Mouse (Mus musculus): ENCODE results near the gene Slco2a1. TPM values are rescaled to one million over a fixed set of nuclear protein-coding genes. Genes with fewer than 3 reads are reported as not detected.
A peak's percentile ranks its signal among the peaks of the same experiment; 100 is the strongest.

Gene Slco2a1
- polyA plus RNA-seq, 1 experiment, result 0.54 TPM

GRCm38 (mm10) chr9:102980420-102980819, 8.1 kb upstream of the Slco2a1 start:
- no peak for TF ChIP-seq CTCF (IDR thresholded peaks at IDR 0.05; ENCODE audit: extremely low read depth, insufficient read depth, low read length)
- TF ChIP-seq POLR2A (IDR thresholded peaks at IDR 0.05; ENCODE audit: extremely low read depth, insufficient read depth, low read length), result no peak
- Histone ChIP-seq H3K4me1 (ENCODE audit: control insufficient read depth, insufficient read depth, low read length) (no peaks in the 10 kb centered on the region), H3K27ac (ENCODE audit: insufficient read depth, low read length) (no peak overlapping the region), H3K4me3 (ENCODE audit: insufficient read depth, low read length) (no peak overlapping the region)

GRCm38 (mm10) chr9:102981791-102982190, 6.7 kb upstream of the Slco2a1 start:
- Histone ChIP-seq H3K4me1 (ENCODE audit: control insufficient read depth, insufficient read depth, low read length) (no peaks in the 10 kb centered on the region), H3K4me3 (ENCODE audit: insufficient read depth, low read length) (no peak overlapping the region), H3K27ac (ENCODE audit: insufficient read depth, low read length) (no peak overlapping the region)
- no peak for TF ChIP-seq CTCF (IDR thresholded peaks at IDR 0.05; ENCODE audit: extremely low read depth, insufficient read depth, low read length)
- no peak for TF ChIP-seq POLR2A (IDR thresholded peaks at IDR 0.05; ENCODE audit: extremely low read depth, insufficient read depth, low read length)

- Histone ChIP-seq H3K27ac (ENCODE audit: insufficient read depth, low read length) (no peak overlapping the region), H3K4me1 (ENCODE audit: control insufficient read depth, insufficient read depth, low read length) (no peaks in the 10 kb centered on the region), H3K4me3 (ENCODE audit: insufficient read depth, low read length) (no peak overlapping the region)
- TF ChIP-seq CTCF (IDR thresholded peaks at IDR 0.05; ENCODE audit: extremely low read depth, insufficient read depth, low read length), result no peak
- TF ChIP-seq POLR2A (IDR thresholded peaks at IDR 0.05; ENCODE audit: extremely low read depth, insufficient read depth, low read length), result no peak
Measured at GRCm38 (mm10) chr9:102982376-102982775, 6.1 kb upstream of the Slco2a1 start.

GRCm38 (mm10) chr9:102985111-102985510, 3.4 kb upstream of the Slco2a1 start:
- no peak overlapping the region for H3K27ac ChIP-seq (ENCODE audit: insufficient read depth, low read length)
- TF ChIP-seq CTCF (IDR thresholded peaks at IDR 0.05; ENCODE audit: extremely low read depth, insufficient read depth, low read length) (no peak), POLR2A (IDR thresholded peaks at IDR 0.05; ENCODE audit: extremely low read depth, insufficient read depth, low read length) (no peak)
- H3K4me3 ChIP-seq (ENCODE audit: insufficient read depth, low read length), result no peak overlapping the region
- no peaks in the 10 kb centered on the region for H3K4me1 ChIP-seq (ENCODE audit: control insufficient read depth, insufficient read depth, low read length)

GRCm38 (mm10) chr9:102985939-102986338, 2.6 kb upstream of the Slco2a1 start:
- Histone ChIP-seq H3K4me3 (ENCODE audit: insufficient read depth, low read length) (no peak overlapping the region), H3K27ac (ENCODE audit: insufficient read depth, low read length) (no peak overlapping the region), H3K4me1 (ENCODE audit: control insufficient read depth, insufficient read depth, low read length) (no peaks in the 10 kb centered on the region)
- no peak for TF ChIP-seq CTCF (IDR thresholded peaks at IDR 0.05; ENCODE audit: extremely low read depth, insufficient read depth, low read length)
- no peak for TF ChIP-seq POLR2A (IDR thresholded peaks at IDR 0.05; ENCODE audit: extremely low read depth, insufficient read depth, low read length)

GRCm38 (mm10) chr9:102990306-102991133, 2.0 kb downstream of the Slco2a1 start:
- H3K4me1 ChIP-seq (ENCODE audit: control insufficient read depth, insufficient read depth, low read length), result no peaks in the 10 kb centered on the region
- H3K27ac ChIP-seq (ENCODE audit: insufficient read depth, low read length), result no peak overlapping the region
- no peak overlapping the region for H3K4me3 ChIP-seq (ENCODE audit: insufficient read depth, low read length)
- TF ChIP-seq POLR2A (IDR thresholded peaks at IDR 0.05; ENCODE audit: extremely low read depth, insufficient read depth, low read length) (no peak), CTCF (IDR thresholded peaks at IDR 0.05; ENCODE audit: extremely low read depth, insufficient read depth, low read length) (0 out of 2 replicates have a peak, but pooled peaks have one; percentile 7)

DNA sequence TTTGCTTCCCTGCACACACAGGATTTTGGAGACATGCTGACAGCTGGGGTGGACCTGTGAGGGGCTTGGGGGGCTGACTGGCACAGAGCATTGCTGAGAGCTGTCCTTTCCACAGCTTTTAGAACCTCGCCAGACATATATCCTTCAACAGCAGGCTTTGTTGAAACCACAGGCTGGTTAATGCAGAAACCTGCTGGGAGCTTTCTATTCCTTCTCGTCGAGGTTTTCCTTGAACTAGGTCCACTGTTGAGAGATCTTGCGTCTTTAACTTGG, 2.6 kb downstream of the Slco2a1 start:
- Histone ChIP-seq H3K4me3 (ENCODE audit: insufficient read depth, low read length) (no peak overlapping the region), H3K27ac (ENCODE audit: insufficient read depth, low read length) (no peak overlapping the region), H3K4me1 (ENCODE audit: control insufficient read depth, insufficient read depth, low read length) (no peaks in the 10 kb centered on the region)
- no peak for TF ChIP-seq POLR2A (IDR thresholded peaks at IDR 0.05; ENCODE audit: extremely low read depth, insufficient read depth, low read length)
- no peak for TF ChIP-seq CTCF (IDR thresholded peaks at IDR 0.05; ENCODE audit: extremely low read depth, insufficient read depth, low read length)

GRCm38 (mm10) chr9:102992877-102993276, 4.4 kb downstream of the Slco2a1 start:
- TF ChIP-seq POLR2A (IDR thresholded peaks at IDR 0.05; ENCODE audit: extremely low read depth, insufficient read depth, low read length), result no peak
- no peak for TF ChIP-seq CTCF (IDR thresholded peaks at IDR 0.05; ENCODE audit: extremely low read depth, insufficient read depth, low read length)
- Histone ChIP-seq H3K4me3 (ENCODE audit: insufficient read depth, low read length) (no peak overlapping the region), H3K27ac (ENCODE audit: insufficient read depth, low read length) (no peak overlapping the region), H3K4me1 (ENCODE audit: control insufficient read depth, insufficient read depth, low read length) (no peaks in the 10 kb centered on the region)

- H3K4me3 ChIP-seq (ENCODE audit: insufficient read depth, low read length), result no peak overlapping the region
- no peak overlapping the region for H3K27ac ChIP-seq (ENCODE audit: insufficient read depth, low read length)
- no peaks in the 10 kb centered on the region for H3K4me1 ChIP-seq (ENCODE audit: control insufficient read depth, insufficient read depth, low read length)
- TF ChIP-seq CTCF (IDR thresholded peaks at IDR 0.05; ENCODE audit: extremely low read depth, insufficient read depth, low read length) (no peak), POLR2A (IDR thresholded peaks at IDR 0.05; ENCODE audit: extremely low read depth, insufficient read depth, low read length) (no peak)
Measured at GRCm38 (mm10) chr9:102993764-102994163, 5.3 kb downstream of the Slco2a1 start.
